Mouse (Mus musculus) layer of hippocampus, adult 18-20 months (tissue): ENCODE measurements around the gene Tnni2. TPM values are rescaled to one million over a fixed set of nuclear protein-coding genes. Genes with fewer than 3 reads are reported as not detected.
"Not testable (repeated sequence)": the region's sequence is repeated elsewhere in the genome, so short reads cannot be mapped to it uniquely, and the experiment has no call there.

Experiments used
- DNase-seq, 2 experiments: peaks; one replicate each; pipeline ENCODE4 v3.0.0; 2022; ENCODE audit warnings: low spot score in 2 of 2
- long read RNA-seq: library from polyadenylated mRNA; stranded (forward); transcript quantifications from one replicate; pipeline ENCODE4 v2.0.0, GENCODE M21; 2021
- total RNA-seq, 2 experiments: library from RNA; stranded (reverse); gene quantifications; 2 replicates each; pipeline ENCODE4 v1.2.3; 2021

Tnni2 gene
- total RNA-seq: 1 to 10 TPM in 1 of 2 experiments, not detected in 1; 1.2 TPM
- long read RNA-seq: 0 reads

DNA sequence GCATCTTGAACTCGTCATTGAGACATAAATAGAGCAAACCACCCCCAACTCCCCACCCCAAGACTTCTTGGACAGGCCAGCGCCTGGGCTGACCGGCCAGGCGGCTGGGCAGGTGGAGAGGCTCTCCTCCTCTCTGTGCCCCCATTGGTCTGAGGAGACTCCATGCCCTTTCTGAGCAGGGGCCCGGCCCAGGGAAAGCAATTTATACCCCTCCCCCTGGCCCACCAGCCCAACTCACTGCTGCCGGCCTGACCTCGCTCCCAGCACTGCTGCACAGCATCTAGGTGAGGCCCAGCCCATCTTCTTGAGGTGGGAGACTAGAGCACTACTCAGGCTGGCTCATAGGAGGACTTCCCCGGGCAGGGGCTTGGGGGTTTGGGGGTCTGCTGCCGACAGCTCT, at the start of gene Tnni2:
TSS of gene Tnni2 (plus strand) at position 224 of the 400 bp plus-strand sequence.
- DNase-seq: no peak

DNA sequence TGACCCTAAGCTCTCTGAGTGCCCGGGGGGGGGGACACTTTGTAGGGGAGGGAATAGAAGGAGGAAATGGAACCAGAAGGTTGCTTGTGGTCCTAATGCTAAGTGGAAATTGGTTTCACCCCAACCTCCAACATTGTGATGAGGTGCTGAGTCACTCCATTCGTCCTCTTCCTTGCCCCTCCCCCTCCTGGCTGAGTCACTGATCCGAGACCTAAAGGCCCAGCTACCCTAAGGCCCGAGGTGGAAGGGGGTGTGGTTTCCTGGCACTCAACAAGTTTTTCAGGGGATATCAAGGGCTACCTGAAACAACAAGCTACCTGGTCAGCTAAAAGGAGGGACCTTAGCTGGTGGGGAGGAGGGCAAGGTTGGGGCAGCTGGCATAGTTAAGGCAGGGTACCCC, 48.4 kb upstream of the Tnni2 start:
- no peak for DNase-seq

DNA sequence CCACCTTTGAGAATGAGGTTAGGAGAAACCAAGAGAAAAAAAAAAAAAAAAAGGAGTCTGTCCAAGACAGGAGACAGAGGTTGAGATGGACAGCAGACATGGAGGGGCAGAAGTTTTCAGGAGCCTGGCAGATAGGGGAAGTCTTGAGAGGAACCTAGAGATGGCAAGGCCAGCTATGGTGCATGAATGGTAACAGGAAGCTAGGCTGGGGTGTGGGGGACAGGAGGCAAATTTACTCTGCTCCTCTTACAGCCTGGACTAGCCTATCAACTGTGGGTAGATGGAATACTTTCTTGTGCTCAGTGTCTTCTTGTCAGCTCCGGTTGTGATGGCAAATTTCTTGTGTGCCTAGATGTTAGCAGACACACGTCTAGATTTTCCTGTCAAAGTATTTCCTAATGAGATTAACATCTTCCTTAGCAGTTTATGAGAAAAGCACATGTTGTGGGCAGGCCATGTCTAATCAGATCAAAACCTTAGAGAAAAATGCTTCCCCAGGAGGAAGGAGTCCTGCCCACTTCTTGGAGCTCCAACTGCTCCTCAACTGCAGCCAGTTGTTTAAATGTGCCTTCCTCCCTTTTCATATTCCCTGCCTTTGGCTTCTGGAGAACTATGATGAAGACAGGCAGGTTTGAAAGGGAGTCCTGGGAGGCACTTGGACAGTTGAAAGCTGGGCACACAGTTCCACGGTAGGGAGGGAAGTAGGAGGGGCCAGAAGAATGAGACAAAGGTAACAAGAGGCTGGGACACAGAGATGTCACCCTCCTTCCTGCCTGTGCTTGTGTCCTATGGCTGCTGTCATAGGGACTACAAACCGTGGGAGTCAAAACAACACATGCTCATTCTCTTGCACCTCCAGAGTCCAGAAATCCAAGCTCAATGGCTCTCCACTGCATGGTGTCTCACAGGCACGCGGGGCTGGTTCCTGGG, 47.1 kb upstream of the Tnni2 start:
- no peak for DNase-seq

- DNase-seq: no peak
Measured at GRCm38 (mm10) chr7:142395472-142395871, 46.1 kb upstream of the Tnni2 start.

DNA sequence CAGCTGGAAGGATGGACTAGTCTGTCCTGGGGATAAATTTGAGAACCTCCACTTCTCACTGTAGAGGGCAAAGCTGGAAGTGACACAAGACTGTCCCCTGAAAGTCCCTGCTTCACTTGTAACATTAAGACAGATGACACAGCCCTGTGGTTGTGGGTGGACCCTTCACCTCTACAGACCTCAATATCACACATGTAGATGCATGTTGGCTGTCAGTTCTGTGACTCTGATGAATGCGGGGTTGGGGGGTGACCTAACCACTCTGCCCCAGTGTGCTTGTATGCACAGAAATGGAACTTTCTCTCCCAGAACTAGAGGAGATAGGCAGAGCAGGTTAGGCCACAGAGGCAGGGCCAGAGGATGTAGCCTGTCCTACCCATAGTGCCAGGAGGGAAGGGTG, 45.0 kb upstream of the Tnni2 start:
- DNase-seq: no peak

GRCm38 (mm10) chr7:142398052-142398451, 43.6 kb upstream of the Tnni2 start:
- no peak for DNase-seq

GRCm38 (mm10) chr7:142399250-142399649, 42.4 kb upstream of the Tnni2 start:
- DNase-seq: no peak

- no peak for DNase-seq
Measured at GRCm38 (mm10) chr7:142400112-142400749, 41.4 kb upstream of the Tnni2 start.

DNA sequence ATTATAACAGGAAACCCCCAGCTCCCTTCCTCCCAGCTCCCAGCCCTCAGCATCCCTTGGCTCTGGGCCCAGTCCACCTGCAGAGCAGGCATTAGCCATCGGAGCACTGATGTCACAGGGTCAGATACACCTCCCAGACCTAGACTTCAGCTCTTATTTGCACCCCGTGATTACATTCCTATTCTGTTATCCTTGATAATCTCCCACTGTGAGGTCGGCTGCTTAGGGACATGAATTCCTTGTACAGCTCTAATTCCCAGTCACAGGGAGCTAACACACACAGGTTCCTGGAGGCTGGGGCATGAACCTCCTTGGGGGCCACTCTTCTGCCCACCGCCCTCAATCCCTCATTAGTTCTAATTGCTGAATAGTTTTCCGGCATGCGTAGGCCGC, 40.9 kb upstream of the Tnni2 start:
- no peak for DNase-seq

DNA sequence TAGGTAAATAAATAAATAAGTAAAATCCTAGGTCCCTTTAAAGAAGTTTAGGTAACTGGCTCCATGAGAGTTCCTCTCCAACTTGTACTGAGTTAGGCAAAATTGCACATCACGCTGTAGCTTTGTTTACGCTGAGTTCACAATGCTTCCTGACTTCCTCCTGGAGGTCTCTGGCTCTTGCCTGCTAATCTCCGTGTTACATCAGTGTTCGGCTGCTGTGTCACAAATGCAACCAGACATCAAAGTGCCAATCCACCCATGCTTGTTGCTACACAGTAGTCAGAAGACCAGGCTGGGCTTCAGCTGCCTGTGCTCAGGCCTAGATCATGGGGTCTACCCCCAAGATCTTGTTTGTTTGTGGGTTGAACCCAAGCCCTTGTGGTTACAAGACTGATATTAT, 38.0 kb upstream of the Tnni2 start:
- DNase-seq: no peak

DNA sequence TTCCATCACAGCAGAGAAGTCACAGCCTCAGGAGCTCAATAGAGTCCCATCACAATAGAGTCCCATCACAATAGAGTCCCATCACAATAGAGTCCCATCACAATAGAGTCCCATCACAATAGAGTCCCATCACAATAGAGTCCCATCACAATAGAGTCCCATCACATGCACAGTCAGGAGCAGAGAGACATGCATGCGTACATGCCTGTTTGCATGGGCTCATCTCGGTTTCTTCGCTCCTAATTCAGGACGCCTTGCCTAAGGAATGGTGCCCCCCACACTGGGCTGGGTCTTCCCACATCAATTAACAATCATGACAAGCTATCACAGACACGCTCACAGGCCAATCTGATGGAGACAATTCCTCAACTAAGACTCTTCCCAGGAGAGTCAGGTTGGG, 36.5 kb upstream of the Tnni2 start:
- not testable (repeated sequence) for DNase-seq

DNA sequence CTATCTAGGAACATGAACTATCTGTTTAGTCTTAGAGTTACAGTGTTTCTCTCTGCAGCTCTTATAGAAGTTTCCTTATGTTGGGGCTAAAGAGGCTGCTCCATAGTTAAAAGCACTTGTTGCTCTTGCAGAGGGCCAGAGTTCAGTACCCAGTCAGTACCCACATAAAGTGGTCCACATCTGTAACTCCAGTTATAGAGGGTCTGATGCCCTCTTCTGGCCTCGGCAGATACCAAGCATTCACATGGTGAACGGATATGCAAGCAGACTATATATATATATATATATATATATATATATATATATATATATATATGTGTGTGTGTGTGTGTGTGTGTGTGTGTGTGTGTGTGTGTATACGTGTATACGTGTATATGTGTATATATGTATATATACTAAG, 33.7 kb upstream of the Tnni2 start:
- DNase-seq: no peak

GRCm38 (mm10) chr7:142408686-142409085, 32.9 kb upstream of the Tnni2 start:
- no peak for DNase-seq

GRCm38 (mm10) chr7:142409603-142410002, 32.0 kb upstream of the Tnni2 start:
- DNase-seq: no peak

GRCm38 (mm10) chr7:142413285-142413684, 28.3 kb upstream of the Tnni2 start:
- no peak for DNase-seq

DNA sequence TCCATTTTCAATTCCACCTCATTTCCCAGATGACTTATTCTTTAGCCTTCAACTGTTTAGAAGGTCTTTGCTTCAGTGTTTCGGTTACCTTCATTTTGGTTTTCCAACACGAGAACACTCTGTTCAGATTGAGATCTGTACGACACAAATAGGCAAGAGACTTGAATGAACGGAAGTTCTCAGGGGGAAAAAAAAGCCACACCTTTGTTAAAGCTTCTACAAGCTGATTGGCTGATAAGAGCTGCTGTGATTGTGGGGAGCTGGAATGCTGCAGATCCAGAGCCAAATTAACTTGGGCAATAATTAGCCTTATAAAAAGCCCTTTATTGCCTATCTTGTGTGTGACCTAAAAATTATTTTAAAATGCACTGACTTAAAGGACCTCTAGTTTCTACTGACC, 26.3 kb upstream of the Tnni2 start:
- DNase-seq: no peak

DNA sequence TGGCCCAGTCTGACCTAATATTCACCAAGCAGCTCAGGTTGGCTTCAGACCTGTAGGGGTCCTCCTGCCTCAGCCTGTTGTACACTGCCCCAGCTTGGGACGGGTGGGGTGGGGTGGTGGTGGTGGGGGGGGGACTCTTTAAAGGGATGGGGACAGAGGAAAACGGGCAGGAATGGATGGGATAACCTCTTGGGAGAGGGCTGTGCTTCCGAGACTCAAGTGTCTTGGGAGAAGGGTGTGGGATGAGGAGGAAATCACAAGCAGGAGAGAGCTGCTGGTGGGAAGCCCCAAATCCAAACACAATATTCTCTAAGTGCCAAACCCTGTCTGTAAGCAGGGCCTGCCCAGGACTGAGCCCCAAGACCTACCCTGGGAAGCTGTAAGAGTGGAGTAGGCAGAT, 25.4 kb upstream of the Tnni2 start:
- DNase-seq: no peak

- no peak for DNase-seq
Measured at GRCm38 (mm10) chr7:142418027-142418426, 23.6 kb upstream of the Tnni2 start.

GRCm38 (mm10) chr7:142418679-142419078, 22.9 kb upstream of the Tnni2 start:
- no peak for DNase-seq

DNA sequence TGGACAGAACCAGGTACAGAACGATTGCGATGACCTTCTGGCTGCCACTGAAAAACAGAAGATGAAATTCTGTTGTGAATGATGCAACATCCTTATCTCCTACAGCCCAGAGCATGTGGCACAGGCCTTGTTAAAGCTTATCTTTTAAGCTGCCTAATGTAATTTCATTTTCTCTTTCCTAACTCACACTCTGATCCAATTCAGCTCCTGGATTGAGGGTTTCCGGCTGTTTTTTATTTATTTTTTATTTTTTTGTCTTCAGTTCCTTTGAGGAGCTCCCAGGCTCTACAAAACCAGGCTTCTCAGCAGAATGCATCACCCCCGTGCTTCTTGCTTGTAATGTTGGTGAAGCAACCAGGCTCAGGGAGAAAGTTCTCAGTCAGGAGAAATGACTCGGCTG, 21.7 kb upstream of the Tnni2 start:
- no peak for DNase-seq

DNA sequence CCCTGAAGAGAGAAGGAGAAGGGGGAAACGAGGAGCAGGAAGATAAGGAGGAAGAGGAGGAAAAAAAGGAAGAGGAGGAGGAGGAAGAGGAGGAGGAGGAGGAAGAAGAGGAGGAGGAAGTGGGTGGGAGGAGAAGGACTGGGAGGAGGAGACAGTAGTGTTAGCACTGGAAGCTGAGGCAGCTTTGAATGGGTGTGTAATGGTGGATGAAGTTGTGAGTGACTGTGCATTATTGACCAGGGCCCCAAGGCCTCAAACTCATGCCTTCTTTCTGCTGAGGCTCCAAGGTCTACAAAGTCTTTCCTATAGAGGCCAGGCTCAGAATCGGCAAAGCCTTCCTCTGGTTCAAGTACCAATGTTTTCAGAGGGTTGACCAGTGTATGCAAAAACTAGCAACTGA, 19.8 kb upstream of the Tnni2 start:
- no peak for DNase-seq

DNA sequence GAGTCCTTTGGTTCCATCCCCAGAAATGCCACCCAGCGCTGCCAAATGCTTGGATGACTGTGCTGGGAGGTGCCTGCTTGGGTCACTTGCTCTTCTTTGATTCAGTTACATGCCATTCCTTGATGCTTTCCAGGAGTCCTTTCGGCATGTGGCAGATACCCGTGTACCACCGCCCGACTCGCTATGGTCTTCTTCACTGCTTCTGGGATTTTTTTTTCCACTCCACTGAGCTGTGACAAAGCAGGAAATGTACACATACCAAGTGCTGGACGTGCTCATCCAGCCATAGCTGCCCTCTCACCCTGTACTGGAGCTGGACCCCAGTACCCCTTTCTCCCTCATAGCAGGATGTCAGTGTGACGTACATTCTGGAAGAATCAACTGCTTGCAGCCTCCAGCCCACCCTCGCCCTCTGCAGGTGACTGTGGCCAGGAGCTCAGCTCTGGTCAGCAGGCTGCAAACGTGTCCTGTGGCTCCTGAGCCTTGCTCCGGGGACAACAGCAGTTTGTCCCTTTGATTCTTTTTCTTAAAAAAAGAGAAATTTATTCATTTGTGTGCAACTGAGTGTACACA, 15.9 kb upstream of the Tnni2 start:
- no peak for DNase-seq
